Comparison of ENCODE assay signal across 8 mouse cellular contexts in the genomic region with DNA sequence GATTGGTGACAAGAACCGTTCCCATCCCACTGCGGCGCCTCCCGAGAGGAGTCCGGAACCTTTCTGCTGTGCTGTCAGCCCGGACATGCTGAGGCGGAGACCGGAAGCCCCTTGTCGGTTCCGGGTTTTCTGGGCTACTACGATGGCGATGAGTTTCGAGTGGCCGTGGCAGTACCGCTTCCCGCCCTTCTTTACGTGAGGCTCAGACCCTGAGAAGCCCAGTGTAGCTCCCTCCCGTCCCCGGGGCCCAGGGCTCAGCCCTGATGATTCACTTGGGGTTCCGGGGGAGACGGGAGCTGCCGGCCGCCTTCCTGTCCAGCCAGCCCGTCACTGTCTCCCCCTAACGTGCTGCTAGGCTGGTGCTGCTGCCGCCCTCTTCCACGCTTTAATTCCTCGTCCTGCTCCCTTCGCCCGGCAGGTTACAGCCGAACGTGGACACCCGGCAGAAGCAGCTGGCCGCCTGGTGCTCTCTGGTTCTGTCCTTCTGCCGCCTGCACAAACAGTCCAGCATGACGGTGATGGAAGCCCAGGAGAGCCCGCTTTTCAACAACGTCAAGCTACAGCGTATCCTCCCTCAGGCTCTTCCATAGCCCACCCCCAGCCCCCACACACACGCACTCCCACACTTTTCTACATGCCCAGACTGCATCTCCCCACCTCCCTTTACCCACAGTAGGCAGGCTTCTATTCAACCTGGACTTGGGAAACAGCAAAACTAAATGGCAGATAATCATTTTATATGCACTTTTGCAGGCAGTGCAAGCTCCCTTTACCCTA. TPM values are rescaled to one million over a fixed set of nuclear protein-coding genes. Genes with fewer than 3 reads are reported as not detected.
DNase-seq lines count a peak whose midpoint lies in the region; ATAC-seq and TF ChIP-seq lines count a peak whose summit lies in the region.

A gene (plus strand): TSS at position 95 of the 777 bp plus-strand sequence.

- H3K27me3 ChIP-seq in lung, embryonic 16.5 days (ENCODE audit: control insufficient read depth, insufficient read depth, low read depth, low read length), result no peaks in the 10 kb centered on the region
- H3K27me3 ChIP-seq in thymus, adult 2 months (ENCODE audit: control insufficient read depth, insufficient read depth, low read length), result no peaks in the 10 kb centered on the region

- H3K4me2 ChIP-seq in lung, embryonic 16.5 days (ENCODE audit: low read depth, low read length), result peak within 1 kb of the TSS; percentile 84

- H3K9me3 ChIP-seq in lung, embryonic 16.5 days (ENCODE audit: control insufficient read depth, low read length), result no peaks in the 10 kb centered on the region

- H3K27ac ChIP-seq in lung, embryonic 16.5 days (ENCODE audit: low read length), result peak within 1 kb of the TSS; percentile 93
- H3K27ac ChIP-seq in thymus, adult 2 months (ENCODE audit: control insufficient read depth, insufficient read depth, low read length), result no peak within 1 kb of the TSS

- TF ChIP-seq CTCF in thymus, adult 2 months (IDR thresholded peaks at IDR 0.05; ENCODE audit: borderline replicate concordance, control insufficient read depth, extremely low read depth, insufficient read depth, low read length, poor library complexity), result peak; percentile 39; the same call in 1 of the 2 replicates

- H3K4me3 ChIP-seq in lung, embryonic 16.5 days (ENCODE audit: low read length), result peak within 1 kb of the TSS; percentile 75
- peak within 1 kb of the TSS; percentile 86 for H3K4me3 ChIP-seq in thymus, adult 2 months (ENCODE audit: control insufficient read depth, insufficient read depth, low read length)

- WGBS in lung, embryonic 16.5 days, result 0% methylated on average over 40 of the region's 40 CpGs
- WGBS in thymus, adult 2 months, result under 1% methylated on average over 40 of the region's 40 CpGs

- H3K9ac ChIP-seq in lung, embryonic 16.5 days (ENCODE audit: low read length), result peak within 1 kb of the TSS; percentile 96

- peaks cover 15% of the 10 kb centered on the region for H3K4me1 ChIP-seq in lung, embryonic 16.5 days (replicated peaks; ENCODE audit: control insufficient read depth, insufficient read depth, low read length)
- H3K4me1 ChIP-seq in thymus, adult 2 months (replicated peaks; ENCODE audit: control insufficient read depth, insufficient read depth, low read length), result peaks cover 3% of the 10 kb centered on the region

- peak; percentile 82; the same call in 1 of the 2 replicates for TF ChIP-seq POLR2A in thymus, adult 2 months (IDR thresholded peaks at IDR 0.05; ENCODE audit: control insufficient read depth, extremely low read depth, insufficient read depth, low read length, poor library complexity)

- peaks cover 4% of the 10 kb centered on the region for H3K36me3 ChIP-seq in lung, embryonic 16.5 days (ENCODE audit: control insufficient read depth, insufficient read depth, low read length)
- peaks cover 1% of the 10 kb centered on the region; the same call in 1 of the 2 replicates for H3K36me3 ChIP-seq in thymus, adult 2 months (ENCODE audit: control insufficient read depth, insufficient read depth, low read length)

- peak; percentile 81 for DNase-seq in MEL-GATA-1-ER (ENCODE audit: extremely low read depth, low read depth)
- peak; percentile 81 for DNase-seq in cerebellum, adult 8-10 months
- DNase-seq in layer of hippocampus, adult 9-10 months (ENCODE audit: low spot score), result peak; percentile 72
- DNase-seq in ovary, adult 18-20 months (ENCODE audit: low spot score), result peak; percentile 73
- DNase-seq in thymus, adult 2 months, result peak; percentile 84

- peak; percentile 79; the same call in 1 of the 2 replicates for ATAC-seq in frontal cortex, adult (ENCODE audit: low TSS enrichment)
- peak; percentile 82 to 96 for ATAC-seq in hematopoietic stem cell, adult 5-6 weeks (replicated peaks in 1 of 2; ENCODE audit: insufficient read depth in 1 of 2, low FRiP score in 2 of 2, low TSS enrichment in 1 of 2, low read depth in 1 of 2, poor library complexity in 2 of 2, severe bottlenecking in 2 of 2)
- peak; percentile 89 for ATAC-seq in lung, embryonic 16.5 days (ENCODE audit: low read depth)

RNA-seq across cellular contexts. Expression of the gene that starts here (rescaled TPM):
- total RNA-seq in hematopoietic stem cell, adult 5-6 weeks (2017), result 55.0 and 59.3 TPM in 2 replicates
- 132 and 135 TPM in 2 replicates for polyA plus RNA-seq in lung, embryonic 16.5 days (2015; fragmentation: Nextera tagmentation; extraction: Ambion mirVana)
- polyA plus RNA-seq in thymus, adult 2 months (2012; rRNA removed), result 88.3 and 92.6 TPM in 2 replicates
